ENCODE assay signal across 18 mouse cellular contexts in the genomic region with DNA sequence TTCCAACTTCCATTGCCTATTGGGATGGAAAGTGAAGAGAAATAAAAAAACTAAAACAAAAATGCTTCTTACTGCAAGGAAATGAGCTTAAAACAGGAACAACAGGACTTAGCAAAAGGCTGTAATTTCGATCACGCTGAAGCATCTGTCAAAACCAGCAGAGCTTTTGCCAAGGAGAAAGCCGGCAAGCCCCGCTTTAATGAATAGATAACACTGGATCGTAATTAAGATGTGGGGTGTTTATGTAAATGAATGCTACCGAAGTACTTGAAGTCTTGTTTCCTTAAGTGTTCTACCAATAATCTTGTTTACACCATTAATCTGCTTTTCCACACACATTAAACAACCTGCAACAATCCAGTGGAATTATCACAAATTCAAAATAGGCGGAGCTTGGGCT. TPM values are rescaled to one million over a fixed set of nuclear protein-coding genes. Genes with fewer than 3 reads are reported as not detected.
DNase-seq lines count a peak whose midpoint lies in the region; ATAC-seq lines count a peak whose summit lies in the region.
"Had no signal": no experiment of that assay in that cellular context is flagged by ENCODE, and none has a peak within 500 bp of the region (broad histone marks: within the 10 kb centered on the region; RNA-seq: fewer than 3 reads in every experiment).

No protein-coding gene starts in this region.

- no peak overlapping the region for H3K9ac ChIP-seq in hindbrain, embryonic 12.5 days
- no peak overlapping the region for H3K9ac ChIP-seq in hindbrain, embryonic 11.5 days (ENCODE audit: low read depth, low read length)
- no peak overlapping the region for H3K9ac ChIP-seq in lung, embryonic 16.5 days (ENCODE audit: low read length)
- no peak overlapping the region for H3K9ac ChIP-seq in forebrain, embryonic 15.5 days (replicated peaks)
- H3K9ac ChIP-seq in neural tube, embryonic 14.5 days (replicated peaks; ENCODE audit: low read depth, low read length) = no peak overlapping the region
- H3K9ac ChIP-seq: heart, embryonic 13.5 days; lung, embryonic 14.5 days had no signal

- H3K27ac ChIP-seq in hindbrain, embryonic 12.5 days = peak overlapping the region; percentile 17; the same call in 1 of the 2 replicates
- H3K27ac ChIP-seq in hindbrain, embryonic 11.5 days (ENCODE audit: low read depth, low read length) = no peak overlapping the region
- H3K27ac ChIP-seq in lung, embryonic 16.5 days (ENCODE audit: low read length) = peak overlapping the region; percentile 43; the same call in 1 of the 2 replicates
- peak overlapping the region; percentile 63 for H3K27ac ChIP-seq in forebrain, embryonic 15.5 days (replicated peaks)
- no peak overlapping the region for H3K27ac ChIP-seq in neural tube, embryonic 14.5 days (ENCODE audit: low read depth, low read length)
- H3K27ac ChIP-seq: heart, embryonic 13.5 days; stomach, postnatal 0 days had no signal

- H3K4me3 ChIP-seq in hindbrain, embryonic 12.5 days = no peak overlapping the region
- no peak overlapping the region for H3K4me3 ChIP-seq in hindbrain, embryonic 11.5 days (ENCODE audit: low read depth, low read length)
- no peak overlapping the region for H3K4me3 ChIP-seq in lung, embryonic 16.5 days (ENCODE audit: low read length)
- H3K4me3 ChIP-seq in forebrain, embryonic 15.5 days = no peak overlapping the region
- no peak overlapping the region for H3K4me3 ChIP-seq in neural tube, embryonic 14.5 days (ENCODE audit: low read depth, low read length)
- H3K4me3 ChIP-seq: erythroblast, embryonic 14.5 days; heart, embryonic 13.5 days had no signal

- no peak for DNase-seq in hindbrain, embryonic 11.5 days (ENCODE audit: low spot score)
- no peak for DNase-seq in lung, adult 18-20 months
- DNase-seq in thymus, postnatal 4 days = no peak
- DNase-seq: adrenal gland, postnatal 14 days; cerebellum, adult 8-10 months; heart, postnatal 4 days; kidney, postnatal 4 days; liver; lung, embryonic 14.5 days had no signal

- peaks cover 25% of the 10 kb centered on the region for H3K36me3 ChIP-seq in hindbrain, embryonic 12.5 days
- H3K36me3 ChIP-seq in hindbrain, embryonic 11.5 days (ENCODE audit: control insufficient read depth, insufficient read depth, low read length) = peaks cover 8% of the 10 kb centered on the region
- H3K36me3 ChIP-seq in lung, embryonic 16.5 days (ENCODE audit: control insufficient read depth, insufficient read depth, low read length) = peaks cover 45% of the 10 kb centered on the region
- H3K36me3 ChIP-seq in forebrain, embryonic 15.5 days = peaks cover 22% of the 10 kb centered on the region
- H3K36me3 ChIP-seq in neural tube, embryonic 14.5 days (ENCODE audit: control insufficient read depth, insufficient read depth, low read length) = peaks cover 21% of the 10 kb centered on the region

- H3K4me2 ChIP-seq in hindbrain, embryonic 12.5 days (replicated peaks) = no peak overlapping the region
- H3K4me2 ChIP-seq in hindbrain, embryonic 11.5 days (replicated peaks; ENCODE audit: low read depth, low read length) = no peak overlapping the region
- H3K4me2 ChIP-seq in lung, embryonic 16.5 days (ENCODE audit: low read depth, low read length) = no peak overlapping the region
- peak overlapping the region; percentile 32 for H3K4me2 ChIP-seq in forebrain, embryonic 15.5 days (replicated peaks)
- H3K4me2 ChIP-seq in neural tube, embryonic 14.5 days (ENCODE audit: low read depth, low read length) = 0 out of 2 replicates have a peak overlapping the region, but pooled peaks have one; percentile 3
- H3K4me2 ChIP-seq: heart, embryonic 13.5 days; lung, embryonic 14.5 days had no signal

- H3K27me3 ChIP-seq in hindbrain, embryonic 12.5 days = no peaks in the 10 kb centered on the region
- H3K27me3 ChIP-seq in hindbrain, embryonic 11.5 days (ENCODE audit: control insufficient read depth, insufficient read depth, low read length) = no peaks in the 10 kb centered on the region
- no peaks in the 10 kb centered on the region for H3K27me3 ChIP-seq in lung, embryonic 16.5 days (ENCODE audit: control insufficient read depth, insufficient read depth, low read depth, low read length)
- H3K27me3 ChIP-seq in forebrain, embryonic 15.5 days = peaks cover 26% of the 10 kb centered on the region
- H3K27me3 ChIP-seq in neural tube, embryonic 14.5 days (ENCODE audit: control insufficient read depth, insufficient read depth, low read length) = no peaks in the 10 kb centered on the region
- H3K27me3 ChIP-seq: heart, embryonic 13.5 days had no signal

- peaks cover 59% of the 10 kb centered on the region for H3K4me1 ChIP-seq in hindbrain, embryonic 12.5 days
- peaks cover 4% of the 10 kb centered on the region; the same call in 1 of the 2 replicates for H3K4me1 ChIP-seq in hindbrain, embryonic 11.5 days (replicated peaks; ENCODE audit: control insufficient read depth, insufficient read depth, low read length)
- peaks cover 40% of the 10 kb centered on the region for H3K4me1 ChIP-seq in lung, embryonic 16.5 days (replicated peaks; ENCODE audit: control insufficient read depth, insufficient read depth, low read length)
- peaks cover 52% of the 10 kb centered on the region for H3K4me1 ChIP-seq in forebrain, embryonic 15.5 days
- peaks cover 5% of the 10 kb centered on the region; the same call in 1 of the 2 replicates for H3K4me1 ChIP-seq in neural tube, embryonic 14.5 days (ENCODE audit: control insufficient read depth, insufficient read depth, low read length)

- no peak for ATAC-seq in hindbrain, embryonic 12.5 days (ENCODE audit: low FRiP score)
- ATAC-seq in hindbrain, embryonic 11.5 days (ENCODE audit: low FRiP score) = no peak
- no peak for ATAC-seq in lung, embryonic 16.5 days (ENCODE audit: low read depth)
- ATAC-seq in forebrain, embryonic 15.5 days (replicated peaks) = no peak; the same call in 1 of the 2 replicates
- ATAC-seq in neural tube, embryonic 14.5 days (ENCODE audit: low read depth) = no peak
- ATAC-seq: activated CD4-positive, CD25-positive, alpha-beta regulatory T cell, adult 4 months; intestine, postnatal 0 days had no signal

- 63% methylated on average over 7 of the region's 7 CpGs for WGBS in hindbrain, embryonic 12.5 days
- 76% methylated on average over 7 of the region's 7 CpGs for WGBS in hindbrain, embryonic 11.5 days
- WGBS in lung, embryonic 16.5 days = 56% methylated on average over 7 of the region's 7 CpGs
- 8% methylated on average over 7 of the region's 7 CpGs for WGBS in forebrain, embryonic 15.5 days
- WGBS in neural tube, embryonic 14.5 days = 49% methylated on average over 7 of the region's 7 CpGs

- no peaks in the 10 kb centered on the region for H3K9me3 ChIP-seq in hindbrain, embryonic 12.5 days (replicated peaks)
- H3K9me3 ChIP-seq in hindbrain, embryonic 11.5 days (ENCODE audit: control insufficient read depth, low read length) = no peaks in the 10 kb centered on the region
- no peaks in the 10 kb centered on the region for H3K9me3 ChIP-seq in lung, embryonic 16.5 days (ENCODE audit: control insufficient read depth, low read length)
- no peaks in the 10 kb centered on the region for H3K9me3 ChIP-seq in forebrain, embryonic 15.5 days
- no peaks in the 10 kb centered on the region for H3K9me3 ChIP-seq in neural tube, embryonic 14.5 days (ENCODE audit: control insufficient read depth, low read length)
- H3K9me3 ChIP-seq: heart, embryonic 13.5 days had no signal

RNA-seq across cellular contexts. Expression of gene Ptch1, which starts 28.1 kb away (rescaled TPM):
- polyA plus RNA-seq in hindbrain, embryonic 12.5 days (2016; fragmentation: Nextera tagmentation; extraction: Ambion mirVana) = 22.7 and 24.3 TPM in 2 replicates
- polyA plus RNA-seq in hindbrain, embryonic 11.5 days (2014; fragmentation: Nextera tagmentation; extraction: Ambion mirVana) = 19.5 and 28.4 TPM in 2 replicates
- polyA plus RNA-seq in lung, embryonic 16.5 days (2015; fragmentation: Nextera tagmentation; extraction: Ambion mirVana) = 33.4 and 34.2 TPM in 2 replicates
- polyA plus RNA-seq in forebrain, embryonic 15.5 days (2015; fragmentation: Nextera tagmentation; extraction: Ambion mirVana) = 9.0 and 10.2 TPM in 2 replicates
- 26.4 and 28.7 TPM in 2 replicates for polyA plus RNA-seq in neural tube, embryonic 14.5 days (2014; fragmentation: Nextera tagmentation; extraction: Ambion mirVana)

RNA-seq across cellular contexts. Expression of gene Fancc, which starts 48.2 kb away (rescaled TPM):
- 20.4 and 23.0 TPM in 2 replicates for polyA plus RNA-seq in hindbrain, embryonic 12.5 days (2016; fragmentation: Nextera tagmentation; extraction: Ambion mirVana)
- polyA plus RNA-seq in hindbrain, embryonic 11.5 days (2014; fragmentation: Nextera tagmentation; extraction: Ambion mirVana) = 19.7 and 26.1 TPM in 2 replicates
- 26.7 and 27.8 TPM in 2 replicates for polyA plus RNA-seq in lung, embryonic 16.5 days (2015; fragmentation: Nextera tagmentation; extraction: Ambion mirVana)
- polyA plus RNA-seq in forebrain, embryonic 15.5 days (2015; fragmentation: Nextera tagmentation; extraction: Ambion mirVana) = 13.2 and 14.5 TPM in 2 replicates
- polyA plus RNA-seq in neural tube, embryonic 14.5 days (2014; fragmentation: Nextera tagmentation; extraction: Ambion mirVana) = 14.6 and 16.1 TPM in 2 replicates

Comparison
In these comparisons a context has a peak if more than half of its experiments do, and no peak if none do; other contexts are left out.
1. H3K27ac ChIP-seq: peak in hindbrain, embryonic 12.5 days (single experiment), lung, embryonic 16.5 days (single experiment) and forebrain, embryonic 15.5 days (single experiment); none in hindbrain, embryonic 11.5 days (single experiment) and neural tube, embryonic 14.5 days (single experiment).
2. H3K4me2 ChIP-seq: peak in forebrain, embryonic 15.5 days (single experiment) and neural tube, embryonic 14.5 days (single experiment); none in hindbrain, embryonic 12.5 days (single experiment), hindbrain, embryonic 11.5 days (single experiment) and lung, embryonic 16.5 days (single experiment).